Mouse (Mus musculus): ENCODE data around the gene 1700028P14Rik. TPM values are rescaled to one million over a fixed set of nuclear protein-coding genes. Genes with fewer than 3 reads are reported as not detected.

Gene 1700028P14Rik
- total and polyA plus RNA-seq, 2 experiments from 2014 or later, result 0.33 to 1.7 TPM

- H3K36me3 ChIP-seq (ENCODE audit: insufficient read depth, low read length), result no peaks in the 10 kb centered on the region
- no peak overlapping the region for H3K4me2 ChIP-seq (ENCODE audit: low read depth, low read length, poor library complexity, severe bottlenecking)
- WGBS, result 90% methylated on average over 4 of the region's 4 CpGs
- H3K9me3 ChIP-seq (ENCODE audit: low read length), result no peaks in the 10 kb centered on the region
- H3K27me3 ChIP-seq (ENCODE audit: insufficient read depth, low read length), result no peaks in the 10 kb centered on the region
- no peak for ATAC-seq (ENCODE audit: low FRiP score)
- TF ChIP-seq CTCF (IDR thresholded peaks at IDR 0.05), result no peak
- no peaks in the 10 kb centered on the region for H3K4me1 ChIP-seq (ENCODE audit: insufficient read depth, low read length)
- H3K9ac ChIP-seq (replicated peaks; ENCODE audit: low read length, poor library complexity, severe bottlenecking), result no peak overlapping the region
- no peak overlapping the region for H3K4me3 ChIP-seq (ENCODE audit: low read depth, low read length)
- no peak overlapping the region for H3K27ac ChIP-seq (ENCODE audit: low read depth, low read length)
- DNase-seq (ENCODE audit: low spot score), result no peak
Measured at GRCm38 (mm10) chr19:23521831-23522230, 130.8 kb downstream of the 1700028P14Rik start.

- Histone ChIP-seq H3K36me3 (ENCODE audit: insufficient read depth, low read length) (no peaks in the 10 kb centered on the region), H3K27ac (ENCODE audit: low read depth, low read length) (no peak overlapping the region), H3K4me2 (ENCODE audit: low read depth, low read length, poor library complexity, severe bottlenecking) (no peak overlapping the region), H3K27me3 (ENCODE audit: insufficient read depth, low read length) (no peaks in the 10 kb centered on the region), H3K9ac (replicated peaks; ENCODE audit: low read length, poor library complexity, severe bottlenecking) (no peak overlapping the region), H3K9me3 (ENCODE audit: low read length) (no peaks in the 10 kb centered on the region), H3K4me3 (ENCODE audit: low read depth, low read length) (no peak overlapping the region), H3K4me1 (ENCODE audit: insufficient read depth, low read length) (no peaks in the 10 kb centered on the region)
- DNase-seq (ENCODE audit: low spot score) (no peak), ATAC-seq (ENCODE audit: low FRiP score) (no peak)
- 92% methylated on average over 8 of the region's 8 CpGs for WGBS
- no peak for TF ChIP-seq CTCF (IDR thresholded peaks at IDR 0.05)
Measured at GRCm38 (mm10) chr19:23521071-23521470, 131.5 kb downstream of the 1700028P14Rik start.

DNA sequence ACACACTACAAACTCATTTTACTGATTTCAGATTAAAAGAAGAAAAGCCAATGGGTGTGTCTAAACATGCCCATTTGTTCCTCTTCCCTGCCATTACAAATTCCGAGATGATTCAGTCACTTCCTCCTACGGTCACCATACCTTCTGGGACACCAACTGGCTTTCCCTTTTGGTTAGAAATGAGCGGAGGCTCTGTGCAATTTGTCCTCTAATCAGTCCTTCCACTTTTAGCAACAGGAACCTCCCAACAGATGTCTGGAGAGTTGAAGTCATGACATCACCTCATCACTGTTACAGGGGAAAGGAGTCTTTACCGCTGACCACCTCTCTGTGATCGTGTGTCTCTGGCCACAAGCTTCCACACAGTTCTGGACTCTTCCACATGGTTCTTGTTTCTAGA, 132.0 kb downstream of the 1700028P14Rik start:
- Histone ChIP-seq H3K9me3 (ENCODE audit: low read length) (no peaks in the 10 kb centered on the region), H3K4me1 (ENCODE audit: insufficient read depth, low read length) (no peaks in the 10 kb centered on the region), H3K36me3 (ENCODE audit: insufficient read depth, low read length) (no peaks in the 10 kb centered on the region), H3K27me3 (ENCODE audit: insufficient read depth, low read length) (no peaks in the 10 kb centered on the region), H3K9ac (replicated peaks; ENCODE audit: low read length, poor library complexity, severe bottlenecking) (no peak overlapping the region), H3K4me2 (ENCODE audit: low read depth, low read length, poor library complexity, severe bottlenecking) (no peak overlapping the region), H3K4me3 (ENCODE audit: low read depth, low read length) (no peak overlapping the region), H3K27ac (ENCODE audit: low read depth, low read length) (no peak overlapping the region)
- ATAC-seq (ENCODE audit: low FRiP score) (no peak), DNase-seq (ENCODE audit: low spot score) (no peak)
- TF ChIP-seq CTCF (IDR thresholded peaks at IDR 0.05), result no peak
- 90% methylated on average over 5 of the region's 5 CpGs for WGBS

DNA sequence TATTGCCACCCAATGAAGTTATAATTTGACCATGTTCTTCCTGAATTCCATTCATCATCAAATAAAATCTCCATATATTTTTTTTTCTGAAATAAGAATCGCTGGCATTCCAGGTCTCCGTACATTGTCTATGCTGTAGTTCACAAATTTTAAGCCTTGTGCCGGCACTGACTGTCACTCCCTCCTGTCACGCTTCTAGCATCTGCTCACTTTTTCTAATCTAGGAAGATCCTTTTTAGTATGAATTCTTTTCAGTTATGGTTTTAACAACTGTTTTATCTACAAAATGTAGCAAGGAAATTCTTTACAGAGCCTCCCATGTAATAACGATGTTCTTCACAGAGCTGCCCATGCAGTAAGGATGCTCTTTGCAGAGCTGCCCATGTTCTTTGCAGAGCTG, 134.1 kb downstream of the 1700028P14Rik start:
- DNase-seq (ENCODE audit: low spot score) (no peak), ATAC-seq (ENCODE audit: low FRiP score) (no peak)
- Histone ChIP-seq H3K36me3 (ENCODE audit: insufficient read depth, low read length) (no peaks in the 10 kb centered on the region), H3K4me3 (ENCODE audit: low read depth, low read length) (no peak overlapping the region), H3K9ac (replicated peaks; ENCODE audit: low read length, poor library complexity, severe bottlenecking) (no peak overlapping the region), H3K27ac (ENCODE audit: low read depth, low read length) (no peak overlapping the region), H3K4me1 (ENCODE audit: insufficient read depth, low read length) (no peaks in the 10 kb centered on the region), H3K9me3 (ENCODE audit: low read length) (no peaks in the 10 kb centered on the region), H3K4me2 (ENCODE audit: low read depth, low read length, poor library complexity, severe bottlenecking) (no peak overlapping the region), H3K27me3 (ENCODE audit: insufficient read depth, low read length) (no peaks in the 10 kb centered on the region)
- no peak for TF ChIP-seq CTCF (IDR thresholded peaks at IDR 0.05)
- WGBS, result 86% methylated on average over 5 of the region's 5 CpGs

GRCm38 (mm10) chr19:23511303-23511702, 141.3 kb downstream of the 1700028P14Rik start:
- Histone ChIP-seq H3K9ac (replicated peaks; ENCODE audit: low read length, poor library complexity, severe bottlenecking) (no peak overlapping the region), H3K36me3 (ENCODE audit: insufficient read depth, low read length) (no peaks in the 10 kb centered on the region)
- WGBS, result 51% methylated on average over 2 of the region's 2 CpGs

More at GRCm38 (mm10) chr19:23511303-23511702, 141.3 kb downstream of the 1700028P14Rik start:
- no peak for ATAC-seq (ENCODE audit: low FRiP score)
- Histone ChIP-seq H3K9me3 (ENCODE audit: low read length) (no peaks in the 10 kb centered on the region), H3K4me1 (ENCODE audit: insufficient read depth, low read length) (no peaks in the 10 kb centered on the region), H3K4me3 (ENCODE audit: low read depth, low read length) (no peak overlapping the region), H3K27ac (ENCODE audit: low read depth, low read length) (no peak overlapping the region), H3K27me3 (ENCODE audit: insufficient read depth, low read length) (no peaks in the 10 kb centered on the region), H3K4me2 (ENCODE audit: low read depth, low read length, poor library complexity, severe bottlenecking) (no peak overlapping the region)
- DNase-seq (ENCODE audit: low spot score), result peak; percentile 12
- peak; percentile 42 for TF ChIP-seq CTCF (IDR thresholded peaks at IDR 0.05)

Other genes with a start within 250 kb of the 1700028P14Rik start
- 5.0 and 5.3 TPM in 2 replicates for gene Mamdc2, start 204.4 kb downstream of the 1700028P14Rik start, total RNA-seq (2014; rRNA removed)
- 4.2 and 5.2 TPM in 2 replicates for gene Mamdc2, start 204.4 kb downstream of the 1700028P14Rik start, polyA plus RNA-seq (2015; fragmentation: Nextera tagmentation; extraction: Ambion mirVana)
- gene Ptar1, start 34.6 kb upstream of the 1700028P14Rik start, total RNA-seq (2014; rRNA removed), result 23.2 and 24.9 TPM in 2 replicates
- 3.6 and 4.1 TPM in 2 replicates for gene Ptar1, start 34.6 kb upstream of the 1700028P14Rik start, polyA plus RNA-seq (2015; fragmentation: Nextera tagmentation; extraction: Ambion mirVana)
- gene Apba1, start 106.1 kb upstream of the 1700028P14Rik start, total RNA-seq (2014; rRNA removed), result 189 and 193 TPM in 2 replicates
- gene Apba1, start 106.1 kb upstream of the 1700028P14Rik start, polyA plus RNA-seq (2015; fragmentation: Nextera tagmentation; extraction: Ambion mirVana), result 15.4 and 17.2 TPM in 2 replicates

Measured in midbrain, postnatal 0 days (tissue).